Mouse (Mus musculus) kidney, embryonic 16.5 days (tissue): ENCODE data around the gene Gm9513. TPM values are rescaled to one million over a fixed set of nuclear protein-coding genes. Genes with fewer than 3 reads are reported as not detected.

ENCODE experiments used
- ATAC-seq: fragments of 200-750 bp; cut with Nextera tagmentation; 2 replicates; pipeline ENCODE4 v1.8.0; 2017; ENCODE audit warnings: moderate TSS enrichment; ENCODE audit not compliant: low FRiP score, low TSS enrichment
- H3K27ac ChIP-seq: fragments of 300-500 bp; sonication (generic); 2 replicates; pipeline ENCODE4 v1.5.1; 2014; ENCODE audit warnings: low read length
- H3K27me3 ChIP-seq: fragments of 300-500 bp; sonication (generic); 2 replicates; pipeline ENCODE4 v1.6.1; 2014; ENCODE audit warnings: low read length, control low read depth, mixed read lengths; ENCODE audit not compliant: insufficient read depth
- H3K36me3 ChIP-seq: fragments of 300-500 bp; sonication (generic); 2 replicates; pipeline ENCODE4 v1.6.1; 2014; ENCODE audit warnings: low read length, control low read depth, mixed read lengths; ENCODE audit not compliant: insufficient read depth
- H3K4me1 ChIP-seq: fragments of 300-500 bp; sonication (generic); 2 replicates; pipeline ENCODE4 v1.6.1; 2014; ENCODE audit warnings: low read length, control low read depth, mixed read lengths; ENCODE audit not compliant: insufficient read depth
- H3K4me2 ChIP-seq: fragments of 300-500 bp; sonication (generic); replicated peaks from 2 replicates; pipeline ENCODE4 v1.6.1; 2014; ENCODE audit warnings: low read depth, low read length
- H3K4me3 ChIP-seq: fragments of 300-500 bp; sonication (generic); 2 replicates; pipeline ENCODE4 v1.5.1; 2014; ENCODE audit warnings: mild to moderate bottlenecking, low read length
- H3K9ac ChIP-seq: fragments of 300-500 bp; sonication (generic); replicated peaks from 2 replicates; pipeline ENCODE4 v1.6.1; 2014; ENCODE audit warnings: low read length
- H3K9me3 ChIP-seq: fragments of 300-500 bp; sonication (generic); 2 replicates; pipeline ENCODE4 v1.6.1; 2016; ENCODE audit warnings: low read length, control low read depth
- whole genome bisulfite sequencing: fragments of 180-500 bp; shearing (Covaris S2); extraction: QIAGEN DNeasy Blood & Tissue Kit; methylation state at CpG from one replicate; pipeline ENCODE4 v1.1.7; 2014; 5-methylcytosine and 5-hydroxymethylcytosine counted together
- polyA plus RNA-seq: library from polyadenylated mRNA; unstranded; fragments of >200 nt; fragmentation: Nextera tagmentation; extraction: Ambion mirVana; gene quantifications from 2 replicates; pipeline ENCODE4 v1.2.1, GENCODE M21; 2015

The Gm9513 gene
- polyA plus RNA-seq: not detected in 2 replicates

GRCm38 (mm10) chr9:36475338-36475737, at the start of gene Gm9513:
TSS of gene Gm9513 (plus strand) at chr9:36475638.
- no peaks in the 10 kb centered on the region for H3K27me3 ChIP-seq
- no peak for ATAC-seq
- no peak within 1 kb of the TSS for H3K4me3 ChIP-seq
- H3K36me3 ChIP-seq: no peaks in the 10 kb centered on the region
- H3K4me1 ChIP-seq: no peaks in the 10 kb centered on the region
- H3K4me2 ChIP-seq: no peak within 1 kb of the TSS
- no peaks in the 10 kb centered on the region for H3K9me3 ChIP-seq
- WGBS: 63% methylated on average over 3 of the region's 3 CpGs
- H3K9ac ChIP-seq: no peak within 1 kb of the TSS
- no peak within 1 kb of the TSS for H3K27ac ChIP-seq

GRCm38 (mm10) chr9:36431584-36431983, 43.9 kb upstream of the Gm9513 start, which contains the start of gene Gm7257:
TSS of gene Gm7257 (plus strand) at chr9:36431884.
- Histone ChIP-seq H3K9ac (no peak within 1 kb of the TSS), H3K4me3 (no peak within 1 kb of the TSS), H3K27ac (no peak within 1 kb of the TSS), H3K4me2 (no peak within 1 kb of the TSS), H3K9me3 (0 out of 2 replicates have a peak, but pooled peaks cover 3% of the 10 kb centered on the region), H3K27me3 (no peaks in the 10 kb centered on the region), H3K36me3 (no peaks in the 10 kb centered on the region), H3K4me1 (no peaks in the 10 kb centered on the region)
- no peak for ATAC-seq
- WGBS: 70% methylated on average over 4 of the region's 4 CpGs

GRCm38 (mm10) chr9:36435051-36435764, 40.2 kb upstream of the Gm9513 start:
- Histone ChIP-seq H3K4me1 (no peaks in the 10 kb centered on the region), H3K9ac (no peak overlapping the region), H3K27ac (no peak overlapping the region), H3K9me3 (0 out of 2 replicates have a peak, but pooled peaks cover 3% of the 10 kb centered on the region), H3K36me3 (no peaks in the 10 kb centered on the region), H3K4me2 (no peak overlapping the region), H3K4me3 (no peak overlapping the region), H3K27me3 (no peaks in the 10 kb centered on the region)
- WGBS: 46% methylated on average over 2 of the region's 2 CpGs
- no peak for ATAC-seq

GRCm38 (mm10) chr9:36494501-36495220, 19.2 kb downstream of the Gm9513 start:
- Histone ChIP-seq H3K4me3 (no peak overlapping the region), H3K27ac (no peak overlapping the region), H3K4me1 (no peaks in the 10 kb centered on the region), H3K9me3 (peaks cover 9% of the 10 kb centered on the region; the same call in 1 of the 2 replicates), H3K9ac (no peak overlapping the region), H3K4me2 (no peak overlapping the region), H3K27me3 (no peaks in the 10 kb centered on the region), H3K36me3 (no peaks in the 10 kb centered on the region)
- WGBS: 77% methylated on average over 4 of the region's 4 CpGs
- ATAC-seq: no peak

- 53% methylated on average over 1 of the region's 1 CpGs for WGBS
- Histone ChIP-seq H3K4me3 (no peak overlapping the region), H3K27me3 (no peaks in the 10 kb centered on the region), H3K36me3 (no peaks in the 10 kb centered on the region), H3K4me1 (no peaks in the 10 kb centered on the region), H3K9me3 (peaks cover 9% of the 10 kb centered on the region; the same call in 1 of the 2 replicates), H3K9ac (no peak overlapping the region), H3K27ac (no peak overlapping the region), H3K4me2 (no peak overlapping the region)
- ATAC-seq: no peak
Measured at GRCm38 (mm10) chr9:36495824-36496223, 20.4 kb downstream of the Gm9513 start.

- no peak overlapping the region for H3K9ac ChIP-seq
- H3K9me3 ChIP-seq: peaks cover 23% of the 10 kb centered on the region; the same call in 1 of the 2 replicates
- ATAC-seq: no peak
- no peaks in the 10 kb centered on the region for H3K36me3 ChIP-seq
- WGBS: 82% methylated on average over 5 of the region's 5 CpGs
- H3K4me1 ChIP-seq: no peaks in the 10 kb centered on the region
- no peaks in the 10 kb centered on the region for H3K27me3 ChIP-seq
- H3K4me3 ChIP-seq: no peak overlapping the region
- no peak overlapping the region for H3K27ac ChIP-seq
- H3K4me2 ChIP-seq: no peak overlapping the region
Measured at GRCm38 (mm10) chr9:36504211-36504610, 28.8 kb downstream of the Gm9513 start.

Other genes with a start within 250 kb of the Gm9513 start
- not detected in 2 replicates for gene Gm7257, start 43.8 kb upstream of the Gm9513 start, polyA plus RNA-seq
- not detected in 2 replicates for gene Gm5615, start 66.3 kb downstream of the Gm9513 start, polyA plus RNA-seq
- gene Gm17689, start 107.0 kb downstream of the Gm9513 start, polyA plus RNA-seq: not detected in 2 replicates
- not detected in 2 replicates for gene A630095E13Rik, start 167.7 kb downstream of the Gm9513 start, polyA plus RNA-seq
- gene Acrv1, start 217.6 kb downstream of the Gm9513 start, polyA plus RNA-seq: not detected in 2 replicates